ENCODE assay signal across 15 mouse cellular contexts in the genomic region with DNA sequence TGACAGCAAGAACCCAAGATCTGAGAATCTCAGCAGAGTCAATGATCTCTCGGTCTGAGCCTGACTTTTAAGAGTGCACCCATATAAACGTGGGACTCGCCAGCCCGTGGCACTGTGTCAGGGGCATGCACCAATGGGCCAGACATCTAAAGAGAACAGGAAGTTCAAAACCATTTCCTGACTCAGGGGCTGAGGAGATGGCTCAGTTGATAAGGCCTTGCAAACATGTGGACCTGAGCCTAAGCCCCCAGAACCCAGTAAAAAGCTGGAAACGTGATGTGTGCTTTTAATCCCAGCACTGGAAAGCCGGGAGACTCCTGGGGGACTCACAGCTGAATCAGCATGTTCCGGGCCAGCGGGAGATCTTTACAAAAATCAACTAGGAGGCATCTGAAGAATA. TPM values are rescaled to one million over a fixed set of nuclear protein-coding genes. Genes with fewer than 3 reads are reported as not detected.
DNase-seq lines count a peak whose midpoint lies in the region; ATAC-seq and TF ChIP-seq lines count a peak whose summit lies in the region.
"Had no signal": no experiment of that assay in that cellular context is flagged by ENCODE, and none has a peak within 500 bp of the region (broad histone marks: within the 10 kb centered on the region; RNA-seq: fewer than 3 reads in every experiment).

No protein-coding gene starts in this region.

- no peaks in the 10 kb centered on the region for H3K9me3 ChIP-seq in liver, postnatal 0 days (ENCODE audit: low read length)
- no peaks in the 10 kb centered on the region for H3K9me3 ChIP-seq in hindbrain, embryonic 13.5 days
- H3K9me3 ChIP-seq: embryonic facial prominence, embryonic 12.5 days; forebrain, embryonic 13.5 days; limb, embryonic 15.5 days had no signal

- no peak overlapping the region for H3K9ac ChIP-seq in liver, postnatal 0 days (replicated peaks)
- no peak overlapping the region for H3K9ac ChIP-seq in hindbrain, embryonic 13.5 days
- H3K9ac ChIP-seq: embryonic facial prominence, embryonic 12.5 days; forebrain, embryonic 13.5 days; limb, embryonic 15.5 days had no signal

- no peak for TF ChIP-seq EP300 in liver, postnatal 0 days (IDR thresholded peaks at IDR 0.05; ENCODE audit: low read depth)

- no peak overlapping the region for H3K4me3 ChIP-seq in liver, postnatal 0 days (ENCODE audit: low read depth, low read length)
- no peak overlapping the region for H3K4me3 ChIP-seq in hindbrain, embryonic 13.5 days
- H3K4me3 ChIP-seq: embryonic facial prominence, embryonic 12.5 days; forebrain, embryonic 13.5 days; limb, embryonic 15.5 days had no signal

- H3K27me3 ChIP-seq in liver, postnatal 0 days (ENCODE audit: insufficient read depth, low read length), result no peaks in the 10 kb centered on the region
- no peaks in the 10 kb centered on the region for H3K27me3 ChIP-seq in hindbrain, embryonic 13.5 days
- H3K27me3 ChIP-seq: embryonic facial prominence, embryonic 12.5 days; forebrain, embryonic 13.5 days; limb, embryonic 15.5 days had no signal

- no peak overlapping the region for H3K4me2 ChIP-seq in liver, postnatal 0 days (ENCODE audit: low read depth, low read length)
- H3K4me2 ChIP-seq in hindbrain, embryonic 13.5 days, result no peak overlapping the region
- H3K4me2 ChIP-seq: embryonic facial prominence, embryonic 12.5 days; forebrain, embryonic 13.5 days; limb, embryonic 15.5 days had no signal

- H3K27ac ChIP-seq in liver, postnatal 0 days (ENCODE audit: low read depth), result 0 out of 2 replicates have a peak overlapping the region, but pooled peaks have one; percentile 7
- no peak overlapping the region for H3K27ac ChIP-seq in hindbrain, embryonic 13.5 days
- H3K27ac ChIP-seq: embryonic facial prominence, embryonic 12.5 days; forebrain, embryonic 13.5 days; limb, embryonic 15.5 days had no signal

- no peaks in the 10 kb centered on the region for H3K36me3 ChIP-seq in liver, postnatal 0 days (replicated peaks; ENCODE audit: insufficient read depth, low read length)
- no peaks in the 10 kb centered on the region for H3K36me3 ChIP-seq in hindbrain, embryonic 13.5 days
- H3K36me3 ChIP-seq: embryonic facial prominence, embryonic 12.5 days; limb, embryonic 15.5 days had no signal

- 0 out of 2 replicates have a peak, but pooled peaks have one; percentile 17 for ATAC-seq in liver, postnatal 0 days
- ATAC-seq in monocyte, adult 5-6 weeks (replicated peaks; ENCODE audit: insufficient number of reproducible peaks, low FRiP score, low TSS enrichment, poor library complexity, severe bottlenecking), result peak; percentile 64
- no peak for ATAC-seq in hindbrain, embryonic 13.5 days (ENCODE audit: low FRiP score)
- ATAC-seq: forebrain, embryonic 13.5 days had no signal

- 35% methylated on average over 8 of the region's 8 CpGs for WGBS in liver, postnatal 0 days (ENCODE audit: insufficient replicate concordance)
- WGBS in hindbrain, embryonic 13.5 days, result 82% methylated on average over 8 of the region's 8 CpGs

- no peak for DNase-seq in liver, postnatal 0 days
- no peak for DNase-seq in liver
- peak; percentile 45 for DNase-seq in MEL-GATA-1-ER (ENCODE audit: extremely low read depth, low read depth)
- DNase-seq in thymus, postnatal 14 days, result peak; percentile 78
- no peak for DNase-seq in ovary, postnatal 10 days (ENCODE audit: low spot score)
- DNase-seq in lung, postnatal 14 days, result no peak
- DNase-seq: cerebellum, postnatal 10 days; gastrocnemius, postnatal 25 days; heart, postnatal 14 days; lung, postnatal 4 days had no signal

- H3K4me1 ChIP-seq in liver, postnatal 0 days (ENCODE audit: insufficient read depth), result peaks cover 12% of the 10 kb centered on the region
- H3K4me1 ChIP-seq in hindbrain, embryonic 13.5 days (replicated peaks), result peaks cover 8% of the 10 kb centered on the region
- H3K4me1 ChIP-seq: limb, embryonic 15.5 days had no signal

- no peak for TF ChIP-seq CTCF in liver, postnatal 0 days (IDR thresholded peaks at IDR 0.05; ENCODE audit: low read depth)

RNA-seq across cellular contexts. Expression of gene Sema4d, which starts 26.0 kb away (rescaled TPM):
- 2.9 and 3.9 TPM in 2 replicates for polyA plus RNA-seq in liver, postnatal 0 days (2015; fragmentation: Nextera tagmentation; extraction: Ambion mirVana)
- 134 to 201 TPM (median 136 TPM) in 3 replicates for total RNA-seq in monocyte, adult 5-6 weeks (2017)
- 10.5 and 10.9 TPM in 2 replicates for polyA plus RNA-seq in hindbrain, embryonic 13.5 days (2015; fragmentation: Nextera tagmentation; extraction: Ambion mirVana)

Comparison
In these comparisons a context has a peak if more than half of its experiments do, and no peak if none do; other contexts are left out.
1. DNase-seq: peak in MEL-GATA-1-ER (single experiment) and thymus, postnatal 14 days (single experiment); none in liver, postnatal 0 days (single experiment), liver (single experiment), ovary, postnatal 10 days (single experiment) and lung, postnatal 14 days (single experiment).